Mouse (Mus musculus) cerebellum, adult 9-11 months (tissue): Measurements from ENCODE around the gene Tex9.
"Not testable (repeated sequence)": the region's sequence is repeated elsewhere in the genome, so short reads cannot be mapped to it uniquely, and the experiment has no call there.

Experiments
- DNase-seq: peaks from one replicate; pipeline ENCODE4 v3.0.0; 2022

Tex9 gene

GRCm38 (mm10) chr9:72437822-72438701, 54.0 kb downstream of the Tex9 start, which contains the start of gene Mns1:
Gene Mns1 (plus strand): TSS chr9:72438011.
- peak; percentile 86 for DNase-seq

GRCm38 (mm10) chr9:72434876-72435275, 57.1 kb downstream of the Tex9 start:
- no peak for DNase-seq

- DNase-seq = no peak
These were observed 64.2 kb downstream of the Tex9 start for GRCm38 (mm10) chr9:72427861-72428260.

GRCm38 (mm10) chr9:72425300-72425850, 66.6 kb downstream of the Tex9 start:
- DNase-seq = no peak

GRCm38 (mm10) chr9:72422753-72423152, 69.3 kb downstream of the Tex9 start:
- no peak for DNase-seq

GRCm38 (mm10) chr9:72422284-72422683, 69.7 kb downstream of the Tex9 start:
- no peak for DNase-seq

- DNase-seq = no peak
These were observed 71.5 kb downstream of the Tex9 start for GRCm38 (mm10) chr9:72420490-72420889.

- DNase-seq = no peak
These were observed 73.6 kb downstream of the Tex9 start for GRCm38 (mm10) chr9:72418443-72418842.

GRCm38 (mm10) chr9:72411746-72412145, 80.3 kb downstream of the Tex9 start:
- DNase-seq = no peak

GRCm38 (mm10) chr9:72409381-72410225, 82.4 kb downstream of the Tex9 start:
- no peak for DNase-seq

GRCm38 (mm10) chr9:72408131-72408586, 83.9 kb downstream of the Tex9 start:
- peak; percentile 67 for DNase-seq

GRCm38 (mm10) chr9:72405882-72406638, 86.0 kb downstream of the Tex9 start:
- DNase-seq = no peak

- DNase-seq = no peak
These were observed 87.1 kb downstream of the Tex9 start for GRCm38 (mm10) chr9:72404934-72405333.

- DNase-seq = no peak
These were observed 87.6 kb downstream of the Tex9 start for GRCm38 (mm10) chr9:72404446-72404845.

GRCm38 (mm10) chr9:72403421-72403820, 88.6 kb downstream of the Tex9 start:
- DNase-seq = no peak

GRCm38 (mm10) chr9:72401769-72402168, 90.2 kb downstream of the Tex9 start:
- DNase-seq = not testable (repeated sequence)
